Mouse (Mus musculus) natural killer cell, adult 2 months (primary cell): Measurements from ENCODE around the gene Fabp3.

Source experiments
- DNase-seq, 2 experiments: peaks; one replicate each; pipeline ENCODE4 v3.0.0; 2022; ENCODE audit warnings: low spot score in 2 of 2

Fabp3 gene

DNA sequence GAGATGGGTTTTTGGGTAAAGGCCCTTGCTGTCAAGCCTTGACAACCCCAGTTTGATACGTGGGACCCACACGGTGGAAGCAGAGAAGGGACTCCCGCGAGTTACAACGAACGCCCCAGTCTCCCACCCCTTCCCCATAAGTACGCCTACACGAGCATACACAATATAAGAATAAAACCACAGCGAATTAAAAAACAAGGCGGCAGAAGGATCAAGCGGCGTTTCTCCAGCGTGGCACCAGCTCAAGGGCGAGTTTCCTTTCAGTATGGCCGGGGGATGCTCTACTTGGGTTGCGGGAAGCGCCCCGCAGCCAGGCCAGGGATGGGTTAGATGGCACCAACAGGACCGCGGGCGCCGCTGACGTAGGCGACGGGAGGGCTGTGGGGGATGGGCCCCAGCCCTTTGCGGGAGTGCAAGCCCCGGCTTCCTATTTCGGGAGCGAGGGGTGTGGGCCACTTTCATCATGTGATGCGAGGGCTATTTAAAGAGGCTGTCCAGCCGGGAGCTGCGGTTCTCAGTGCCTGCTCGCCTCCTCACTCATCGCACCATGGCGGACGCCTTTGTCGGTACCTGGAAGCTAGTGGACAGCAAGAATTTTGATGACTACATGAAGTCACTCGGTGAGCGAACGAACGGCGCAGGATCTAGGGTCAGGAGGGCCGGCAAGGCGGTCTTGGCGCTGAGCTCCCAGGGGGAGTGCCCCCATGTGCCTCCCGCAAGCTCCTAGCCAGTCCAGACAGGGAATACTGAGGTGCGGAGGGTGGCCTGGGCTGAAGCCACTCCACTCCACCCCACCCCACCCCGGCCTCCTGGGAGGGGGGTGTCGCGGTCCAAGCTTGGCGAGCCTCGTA lies at the start of gene Fabp3, which contains the start of gene Gm10570:
Gene Fabp3 (plus strand): TSS at position 365 of the 851 bp plus-strand sequence.
Gene Gm10570 (minus strand): TSS at position 444 of the 851 bp plus-strand sequence.
- no peak for DNase-seq

DNA sequence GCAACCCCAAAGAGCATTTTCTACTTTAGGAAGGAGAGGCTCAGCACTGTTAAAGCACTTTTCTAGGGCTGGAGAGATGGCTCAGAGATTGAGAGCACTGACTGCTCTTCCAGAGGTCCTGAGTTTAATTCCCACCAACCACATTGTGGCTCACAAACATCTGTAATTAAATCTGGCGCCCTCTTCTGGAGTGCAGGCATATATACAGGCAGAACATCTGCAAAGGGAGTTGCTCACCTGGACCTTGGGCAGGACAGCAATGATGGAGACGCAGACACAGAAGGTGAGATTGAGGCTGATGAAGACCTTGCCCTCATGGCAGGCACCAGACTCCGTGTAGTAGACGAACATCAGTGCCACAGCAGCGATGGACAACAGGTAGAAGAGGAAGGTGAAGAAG lies 48.0 kb upstream of the Fabp3 start:
- no peak for DNase-seq

DNA sequence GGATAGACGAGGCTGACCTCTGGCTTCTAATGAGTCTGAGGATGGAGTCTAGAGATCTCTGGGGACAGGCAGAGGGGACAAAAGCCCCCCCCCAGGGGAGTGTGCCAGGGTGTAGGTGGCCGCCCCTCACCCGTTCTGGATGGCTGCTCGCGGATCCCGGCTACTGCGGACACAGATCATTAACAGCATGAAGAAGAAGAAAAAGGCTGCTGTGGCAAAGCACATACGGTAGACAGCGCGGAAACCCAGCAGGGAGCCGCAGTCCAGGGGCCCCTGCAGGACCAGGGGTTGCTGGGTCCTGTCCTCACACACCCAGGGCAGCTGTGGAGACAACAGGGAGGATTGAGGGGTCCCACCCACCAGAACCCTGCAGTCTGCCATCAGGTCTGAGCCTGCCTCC lies 44.3 kb upstream of the Fabp3 start:
- no peak for DNase-seq

DNA sequence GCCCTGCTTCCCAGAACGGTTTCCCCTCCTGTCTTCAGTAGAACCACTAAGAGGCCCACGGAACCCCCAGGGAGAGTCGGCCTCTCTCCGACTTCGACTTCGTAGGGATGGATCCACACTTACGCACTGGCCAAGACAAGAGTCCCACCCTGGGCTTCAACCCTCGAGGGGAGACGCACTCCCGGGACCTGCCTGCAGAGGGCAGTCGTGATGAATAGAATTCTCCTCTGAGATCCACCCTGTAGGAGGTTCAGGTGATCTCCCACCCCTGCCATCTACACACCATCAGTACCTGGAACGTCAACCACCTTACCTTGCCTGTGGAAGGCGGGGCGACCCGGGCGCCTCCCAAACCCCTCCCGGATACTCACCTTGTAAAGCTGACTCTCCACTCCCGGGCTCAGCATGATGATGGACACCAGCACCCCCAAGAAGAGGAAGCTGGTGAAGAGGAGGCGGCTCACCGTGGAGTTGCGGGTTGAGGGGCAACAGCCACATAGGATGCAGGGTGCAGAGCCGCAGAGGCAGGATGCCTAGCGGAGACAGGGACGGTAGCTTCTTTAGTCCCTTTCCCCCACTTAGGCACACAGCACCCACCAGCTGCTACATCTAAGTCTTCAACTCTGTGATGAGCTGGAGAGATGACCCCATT lies 43.6 kb upstream of the Fabp3 start:
- DNase-seq: peak; percentile 28 to 48

DNA sequence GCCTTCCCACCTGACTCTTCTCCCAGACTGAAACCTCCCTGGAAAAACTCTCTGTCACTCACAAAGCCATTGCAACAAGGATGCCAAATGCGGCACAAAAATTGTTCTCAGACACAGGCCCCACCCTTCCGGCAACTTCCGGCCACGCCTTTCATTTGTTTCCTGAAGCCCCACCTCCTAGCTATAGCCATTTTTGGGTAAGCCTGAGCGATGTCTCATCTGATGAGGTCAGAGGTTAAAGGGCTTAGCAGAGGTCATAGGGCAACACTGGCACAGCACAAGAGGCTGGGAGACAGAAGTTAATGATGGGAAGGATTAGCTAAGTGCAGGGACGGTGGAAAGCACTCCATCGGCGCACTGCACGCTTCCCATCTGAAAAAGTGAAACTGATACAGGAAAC lies 41.8 kb upstream of the Fabp3 start:
- no peak for DNase-seq

DNA sequence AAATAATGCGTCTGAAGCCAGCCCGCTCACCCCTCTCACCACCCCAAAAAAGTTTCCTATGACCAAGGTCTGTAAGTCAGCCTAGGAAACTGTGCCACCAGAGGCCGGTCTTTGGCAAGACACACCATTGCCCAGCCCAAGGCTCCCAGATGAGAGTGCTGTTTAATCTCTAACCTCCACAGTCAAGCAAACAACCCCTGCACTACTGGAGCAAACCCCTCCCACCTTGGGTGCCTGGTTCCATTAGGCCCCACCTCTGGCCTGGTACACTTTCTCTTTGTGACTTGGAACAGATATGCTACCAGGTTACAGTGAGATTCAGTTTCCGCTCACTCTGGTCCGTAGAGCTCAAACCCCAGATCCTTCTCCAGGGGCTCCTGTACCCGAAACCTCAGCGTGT lies 41.3 kb upstream of the Fabp3 start:
- DNase-seq: no peak

DNA sequence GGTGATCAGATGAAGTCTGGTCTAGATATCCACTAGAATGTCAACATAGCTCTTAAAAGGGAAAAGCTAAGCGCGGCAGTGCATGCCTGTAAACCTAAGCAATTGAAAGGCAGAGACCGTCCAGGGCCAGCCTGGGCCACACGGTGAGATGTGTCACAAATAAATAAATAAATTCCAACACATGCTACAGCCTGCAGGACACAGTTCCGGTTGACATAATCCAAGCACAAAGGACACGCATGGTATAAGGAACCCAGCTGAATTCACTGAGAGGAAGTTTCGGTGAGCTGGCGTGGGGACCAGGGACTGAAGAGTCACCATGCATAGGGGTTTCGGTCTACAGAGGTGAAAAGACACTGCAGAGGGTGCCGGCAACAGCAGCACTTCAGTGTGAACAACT lies 39.7 kb upstream of the Fabp3 start:
- no peak for DNase-seq

DNA sequence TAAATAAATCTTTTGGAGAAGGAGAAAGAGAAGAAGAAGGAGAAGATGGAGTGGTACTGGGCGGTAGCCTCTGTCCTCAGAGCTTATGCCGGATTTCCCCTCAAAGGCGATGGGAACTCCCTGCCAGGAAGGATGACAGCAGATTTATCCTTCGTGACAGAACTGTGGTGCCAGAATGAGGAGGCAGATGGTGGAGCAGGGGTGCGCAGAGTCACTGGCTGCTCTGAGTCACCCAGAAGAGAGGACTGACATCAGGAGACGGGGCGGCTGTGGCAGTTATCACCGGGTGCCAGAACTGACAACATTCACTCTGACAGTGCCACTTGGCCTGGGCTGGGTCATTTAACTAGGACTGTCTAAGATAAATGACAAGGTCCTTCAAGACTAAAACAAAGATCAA lies 38.3 kb upstream of the Fabp3 start:
- DNase-seq: no peak

DNA sequence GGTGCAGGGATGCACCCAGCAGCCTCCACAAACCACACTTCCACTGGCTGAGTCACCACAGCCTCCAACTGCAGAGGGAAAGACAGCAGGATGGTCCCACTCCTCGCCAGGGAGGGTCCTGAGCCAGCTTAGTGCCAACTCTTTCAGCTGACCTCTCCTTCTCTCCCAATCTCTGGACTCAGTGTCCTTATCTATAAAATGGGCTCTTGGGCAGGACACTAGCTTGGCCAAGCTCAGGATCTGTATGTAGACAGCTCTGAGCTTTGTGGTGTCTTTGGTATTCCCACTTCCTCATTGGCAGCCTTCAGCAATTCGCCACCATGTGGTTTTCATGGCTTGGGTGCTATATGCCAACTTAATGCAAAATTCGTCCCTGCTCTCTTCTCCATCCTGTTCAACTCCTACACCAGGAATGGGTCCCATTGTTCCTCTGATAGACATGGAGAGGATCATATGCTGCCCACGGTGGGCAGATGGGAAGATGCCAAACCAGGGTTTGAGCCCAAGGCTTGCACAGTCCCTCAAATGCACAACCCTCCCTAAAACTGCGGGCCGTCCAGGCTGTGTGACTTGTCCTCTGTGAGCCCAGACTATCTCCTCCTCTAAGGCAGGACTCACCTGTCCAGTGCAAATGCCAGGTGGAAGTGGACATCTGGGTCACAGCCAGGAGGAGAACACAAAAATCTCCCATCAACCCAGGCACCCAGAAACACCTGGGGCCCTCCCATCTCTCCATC lies 37.6 kb upstream of the Fabp3 start:
- DNase-seq: no peak

DNA sequence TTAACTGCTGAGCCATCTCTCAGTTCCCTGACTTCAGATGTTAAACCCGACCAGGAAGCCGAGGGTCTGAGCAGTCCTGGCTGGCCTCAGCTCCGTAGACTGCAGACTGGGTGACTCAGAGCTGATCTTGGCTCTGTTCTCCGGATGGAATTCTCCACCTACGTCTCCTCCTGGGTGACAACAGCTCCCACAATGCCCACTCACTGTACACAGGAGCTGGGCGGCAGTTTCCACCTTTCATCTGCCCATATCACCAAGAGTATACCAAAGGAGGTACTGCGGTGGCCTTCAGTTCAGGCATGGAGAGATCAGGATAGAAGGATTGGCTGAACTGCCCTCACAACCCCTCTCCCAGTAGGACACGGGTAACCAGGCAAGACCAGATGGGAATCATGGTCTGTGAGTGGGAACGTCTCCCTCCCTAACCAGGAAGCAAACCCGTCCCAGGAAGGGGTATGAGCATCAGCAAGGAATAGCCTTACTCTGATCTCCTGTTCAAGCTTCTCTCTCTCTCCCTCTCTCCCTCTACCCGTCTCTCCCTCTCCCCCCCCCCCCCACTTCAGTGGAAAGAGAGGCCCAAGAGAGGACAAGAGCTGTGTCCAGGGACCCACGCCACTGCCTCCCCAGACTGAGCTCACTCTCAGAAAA lies 34.6 kb upstream of the Fabp3 start:
- DNase-seq: no peak

DNA sequence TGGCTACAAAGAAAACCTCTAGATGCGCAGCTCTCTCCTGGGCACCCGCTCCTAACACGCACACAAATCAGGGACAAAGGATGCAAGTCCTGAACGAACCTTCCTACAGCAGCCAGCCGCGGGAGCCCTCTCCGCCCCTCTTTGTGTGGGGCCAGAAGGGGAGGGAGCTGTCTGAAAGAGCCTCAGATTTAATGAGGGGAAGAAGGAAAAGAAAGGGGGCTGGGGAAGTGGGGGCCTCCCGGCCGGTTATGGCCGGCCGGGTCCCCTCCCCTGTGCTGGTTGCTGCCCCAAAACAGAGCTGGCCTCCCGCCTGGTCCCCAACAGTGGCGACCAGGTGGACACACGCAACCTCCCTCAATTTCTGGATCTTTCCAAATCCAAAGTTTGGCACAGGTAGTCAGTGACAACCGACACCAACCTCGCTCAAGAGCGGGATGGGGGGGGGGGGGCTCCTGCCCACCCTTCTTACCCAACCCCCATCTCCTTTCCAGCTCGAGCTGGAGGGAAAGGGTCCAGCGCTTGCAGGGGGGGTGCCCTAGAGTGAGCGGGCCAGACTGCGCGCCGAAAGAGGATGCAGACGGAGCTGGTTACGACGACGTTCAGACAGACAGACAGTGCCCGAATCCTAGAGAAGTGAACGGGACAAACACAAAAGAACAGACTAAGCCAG lies 33.9 kb upstream of the Fabp3 start:
- no peak for DNase-seq

DNA sequence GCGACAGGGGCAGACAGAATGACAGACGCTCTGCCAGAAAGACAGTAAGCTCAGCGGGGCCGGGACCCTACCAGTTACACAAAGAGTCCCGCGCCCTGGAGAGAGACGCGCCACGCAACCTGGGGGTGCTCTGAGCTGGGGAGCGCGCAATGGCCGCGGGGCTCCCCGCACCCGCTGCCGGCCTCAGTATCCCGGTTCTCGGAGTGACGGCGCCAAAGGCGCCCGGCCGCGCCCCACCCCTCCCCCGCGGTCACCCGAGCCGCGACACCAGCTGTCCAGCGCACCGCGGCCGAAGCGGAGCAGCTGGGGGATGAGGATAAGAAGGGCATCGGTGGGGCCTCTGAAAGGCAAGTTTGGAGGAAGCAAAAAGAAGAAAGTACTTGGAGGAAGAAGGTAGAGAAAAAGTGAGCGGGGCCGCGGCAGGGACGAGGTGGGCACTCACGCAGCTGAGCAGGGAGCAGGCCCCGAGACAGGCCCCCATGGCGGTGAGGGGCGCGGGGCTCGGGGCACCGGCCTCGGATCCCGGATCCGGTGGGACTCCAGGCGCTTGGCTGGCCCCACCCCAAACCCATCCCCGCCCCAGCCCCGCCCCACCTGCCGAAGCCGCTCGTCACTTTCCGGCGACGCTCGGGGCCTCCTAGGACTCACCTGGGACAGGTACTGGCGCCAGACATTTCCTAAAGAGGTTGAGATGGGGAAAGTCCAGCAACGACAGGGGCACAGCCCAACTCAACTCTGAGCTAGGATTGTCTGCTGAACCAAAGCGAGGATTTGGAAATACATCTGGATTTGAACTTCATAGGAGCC lies 33.2 kb upstream of the Fabp3 start:
- DNase-seq: no peak

DNA sequence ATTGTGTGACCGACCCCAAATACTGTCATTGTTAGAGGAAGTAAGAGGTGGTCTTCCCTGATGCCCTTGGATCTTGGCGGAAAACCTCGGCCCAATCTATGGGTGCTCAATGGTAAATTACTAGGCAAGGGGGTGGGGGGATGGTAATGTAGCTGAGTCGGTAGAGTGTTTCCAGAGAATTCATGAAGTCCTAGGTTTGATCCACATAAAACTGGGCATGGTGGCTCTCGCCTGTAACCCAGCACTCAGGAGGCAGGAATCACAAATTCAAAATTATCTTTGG lies 32.6 kb upstream of the Fabp3 start:
- DNase-seq: no peak

DNA sequence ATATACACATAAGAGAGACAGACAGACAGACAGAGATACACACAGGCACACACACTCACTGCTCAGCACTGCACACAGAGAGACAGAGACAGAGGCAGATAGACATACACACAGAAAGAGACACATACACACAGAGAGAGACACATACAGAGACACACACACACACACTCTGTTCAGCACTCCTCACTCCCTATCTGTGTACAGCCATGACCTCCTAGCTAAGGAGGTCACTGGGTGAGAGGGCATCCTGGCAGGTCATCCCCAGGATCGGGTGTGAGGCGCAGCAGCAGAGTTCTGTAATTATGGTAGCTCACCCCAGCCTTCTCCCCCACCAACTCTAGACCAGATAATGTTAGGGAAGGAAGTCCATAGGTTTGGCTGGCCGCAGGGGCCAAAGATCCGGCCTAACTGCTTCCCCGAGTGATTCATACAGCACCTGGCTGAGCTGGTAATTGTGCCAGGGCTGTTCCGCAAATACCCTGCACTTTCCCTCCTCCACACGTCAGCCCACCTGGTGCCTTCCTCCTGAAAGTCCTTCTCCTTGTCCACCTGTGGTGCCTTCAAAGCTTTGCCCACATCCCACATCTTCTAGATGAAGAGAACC lies 31.7 kb upstream of the Fabp3 start:
- no peak for DNase-seq

DNA sequence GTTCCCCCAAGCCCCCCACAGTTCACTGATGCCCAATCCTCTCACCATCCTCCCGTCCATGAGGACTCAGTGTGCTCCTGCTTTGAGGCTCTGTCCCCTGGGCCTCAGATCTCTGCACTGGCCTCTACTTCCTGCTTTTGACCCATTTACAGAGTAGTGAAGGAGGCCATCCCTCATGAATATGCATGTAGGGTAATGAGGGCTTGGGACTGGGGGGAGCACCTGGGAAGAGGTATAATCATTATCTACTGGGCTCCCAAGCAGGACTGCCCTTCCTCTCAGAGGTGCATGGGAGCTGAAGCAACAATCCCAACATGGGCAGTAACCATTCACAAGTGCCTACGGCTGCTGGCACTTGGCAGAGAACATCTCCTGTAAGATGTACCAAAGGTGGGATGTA lies 29.3 kb upstream of the Fabp3 start, which contains the start of gene Serinc2:
Gene Serinc2 (minus strand): TSS at position 101 of the 400 bp plus-strand sequence.
- DNase-seq: no peak

DNA sequence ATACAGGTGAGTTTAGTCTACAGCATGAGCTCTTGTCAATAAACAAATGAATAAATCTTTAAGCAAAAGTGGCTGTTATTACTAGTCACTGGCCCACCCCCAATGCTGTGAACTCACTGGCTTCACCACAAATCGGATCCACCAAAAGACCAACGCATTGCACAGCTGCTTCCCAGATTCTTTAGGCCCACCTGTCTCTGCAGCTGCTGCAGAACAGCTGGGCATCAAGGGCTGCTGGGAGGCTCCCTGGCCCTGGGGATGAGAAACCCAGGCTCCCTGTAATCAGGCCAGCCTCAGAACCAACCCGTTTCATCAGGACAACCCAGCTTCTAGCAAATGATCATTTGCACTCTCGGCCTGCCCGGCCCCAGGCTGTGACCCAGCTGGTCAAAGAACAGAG lies 25.5 kb upstream of the Fabp3 start:
- DNase-seq: no peak

DNA sequence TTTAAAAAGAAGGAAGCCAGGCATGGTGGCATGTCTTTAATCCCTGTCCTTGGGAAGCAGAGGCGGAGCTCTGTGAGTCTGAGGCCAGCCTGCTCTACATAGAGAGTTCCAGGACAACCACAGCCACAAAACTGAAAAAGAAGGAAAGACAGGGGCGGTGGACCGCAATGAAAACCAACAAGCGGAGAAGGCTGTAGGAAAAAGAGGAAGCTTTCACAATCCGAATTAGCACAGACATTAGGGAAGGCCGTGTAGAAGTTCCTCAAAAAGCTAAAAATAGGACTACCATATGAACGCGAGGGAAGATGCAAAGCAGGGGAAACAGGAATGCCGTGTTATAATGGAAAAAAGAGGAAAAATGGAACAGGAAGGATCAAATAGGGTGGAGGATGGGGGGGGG lies 24.6 kb upstream of the Fabp3 start:
- DNase-seq: no peak

DNA sequence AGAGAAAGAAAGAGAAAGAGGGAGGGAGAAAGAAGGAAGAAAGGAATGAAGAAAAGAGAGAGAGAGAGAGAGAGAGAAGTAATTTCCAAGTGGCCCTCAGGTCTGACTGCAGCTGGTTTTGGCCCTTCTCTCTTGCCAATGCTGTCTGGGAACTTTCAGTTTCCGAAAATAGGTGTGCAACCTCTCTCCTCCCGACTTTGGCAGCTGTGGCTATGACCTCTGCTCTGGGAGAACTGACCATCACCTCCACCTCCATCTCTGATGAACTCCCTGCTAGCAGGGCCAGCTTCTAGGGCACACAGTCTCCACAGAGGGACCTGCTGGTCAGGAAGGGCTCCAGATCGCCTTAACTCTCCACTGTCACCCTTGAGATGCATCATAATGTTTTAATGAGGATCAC lies 21.9 kb upstream of the Fabp3 start:
- DNase-seq: no peak

DNA sequence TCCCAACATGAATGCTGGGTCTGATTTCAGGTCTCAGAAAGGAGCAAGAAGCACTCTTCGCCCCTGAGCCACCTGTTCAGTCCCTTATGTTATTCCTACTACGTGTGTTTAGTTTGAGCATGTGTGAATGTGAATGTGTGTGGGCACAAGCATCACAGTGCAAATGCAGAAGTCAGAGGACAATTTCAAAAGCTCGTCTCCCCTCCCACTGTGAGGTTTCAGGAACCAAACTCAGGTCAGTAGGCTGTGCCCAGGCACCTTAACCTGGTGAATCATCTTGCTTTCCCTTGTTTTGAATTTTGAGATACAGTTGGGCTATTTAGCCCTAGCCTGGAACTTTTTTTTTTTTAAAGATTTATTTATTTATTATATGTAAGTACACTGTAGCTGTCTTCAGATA lies 18.6 kb upstream of the Fabp3 start:
- DNase-seq: no peak

DNA sequence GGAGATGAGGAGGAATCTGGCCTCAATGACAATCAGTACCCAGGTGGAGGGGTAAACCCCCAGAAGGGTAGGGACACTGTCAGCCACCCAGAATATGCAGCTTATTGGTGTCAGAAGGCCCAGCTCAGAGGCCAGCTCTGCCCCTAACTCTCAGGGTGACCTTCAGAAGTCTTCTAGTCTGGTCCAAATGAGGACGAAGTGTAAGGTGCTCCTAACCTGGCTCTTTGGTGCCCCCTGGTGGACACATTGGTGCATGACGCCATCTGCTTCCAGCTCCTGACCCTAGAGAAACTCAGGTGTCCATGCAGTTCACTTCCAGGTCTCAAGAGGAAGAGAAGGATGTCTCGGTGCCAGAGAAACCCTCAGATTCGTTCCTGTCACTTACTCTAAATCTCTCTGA lies 16.1 kb upstream of the Fabp3 start:
- DNase-seq: peak; percentile 35 to 61
